Mouse (Mus musculus): ENCODE measurements around the gene Lrit2.

DNA sequence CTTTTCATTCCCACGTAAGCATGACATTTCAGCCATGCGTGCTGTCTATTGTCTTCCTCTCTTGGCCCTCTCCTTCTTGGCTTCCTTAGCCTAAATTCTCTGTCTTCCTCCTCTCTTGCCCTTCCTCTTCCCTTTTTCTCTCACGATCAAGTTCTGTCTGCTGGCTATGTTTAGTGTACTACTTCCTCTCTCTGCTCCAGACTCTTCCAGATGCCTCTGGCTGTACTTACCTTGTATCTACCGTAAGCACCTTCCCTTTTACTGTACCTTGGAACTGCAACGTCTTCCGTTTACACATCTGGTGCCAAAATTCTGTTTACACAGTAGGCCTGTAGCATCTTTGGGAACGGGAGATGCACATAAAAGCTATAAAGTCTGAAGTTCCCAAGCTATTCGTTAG lies 41.7 kb downstream of the Lrit2 start:
- TF ChIP-seq CTCF (IDR thresholded peaks at IDR 0.05; ENCODE audit: insufficient read depth, low read depth, low read length) (no peak), POLR2A (IDR thresholded peaks at IDR 0.05; ENCODE audit: insufficient read depth, low read depth, low read length) (no peak)
